22 mouse cellular contexts compared by ENCODE assay signal in genomic region chr5:24916511-24916910, GRCm38 (mm10).
DNase-seq lines count a peak whose midpoint lies in the region; ATAC-seq lines count a peak whose summit lies in the region.
"Had no signal": no experiment of that assay in that cellular context is flagged by ENCODE, and none has a peak within 500 bp of the region (broad histone marks: within the 10 kb centered on the region; RNA-seq: fewer than 3 reads in every experiment).

No protein-coding gene starts in this region.

- ATAC-seq in frontal cortex, adult (ENCODE audit: low TSS enrichment), result 0 out of 2 replicates have a peak, but pooled peaks have one; percentile 21
- ATAC-seq: forebrain, embryonic 14.5 days; intestine, postnatal 0 days; midbrain, embryonic 16.5 days had no signal

- DNase-seq in frontal cortex, postnatal 25 days (ENCODE audit: low spot score in 2 of 2), result no peak
- peak; percentile 56 to 70 for DNase-seq in cerebellum, adult 18-20 months
- peak; percentile 44 to 52 for DNase-seq in cerebellum, postnatal 10 days
- DNase-seq in lung, postnatal 4 days, result no peak
- DNase-seq in adrenal gland, postnatal 14 days, result no peak
- no peak for DNase-seq in right cerebral cortex, adult 2 months (ENCODE audit: low spot score in 2 of 2)
- DNase-seq: adrenal gland, postnatal 25 days; gastrocnemius, adult 2 months; gastrocnemius, postnatal 36 days; heart, adult 18-20 months; kidney, adult 9 months; kidney, postnatal 10 days; layer of hippocampus, adult 9-11 months; liver; lung, adult 2 months; lung, postnatal 10 days; right cerebral cortex, adult 18-20 months; thymus, postnatal 14 days had no signal

Comparison
In these comparisons a context has a peak if more than half of its experiments do, and no peak if none do; other contexts are left out.
1. DNase-seq: peak in cerebellum, adult 18-20 months (2 of 2) and cerebellum, postnatal 10 days (2 of 2); none in frontal cortex, postnatal 25 days (0 of 2), lung, postnatal 4 days (0 of 2), adrenal gland, postnatal 14 days (single experiment) and right cerebral cortex, adult 2 months (0 of 2).